Mouse (Mus musculus): ENCODE results near the gene Tnip1. TPM values are rescaled to one million over a fixed set of nuclear protein-coding genes. Genes with fewer than 3 reads are reported as not detected.

Tnip1 gene
- total and polyA plus RNA-seq, 3 experiments, result 8.1 to 19.7 TPM; not detected in 1

- Histone ChIP-seq H3K4me3 (ENCODE audit: control insufficient read depth in 1 of 2, insufficient read depth in 1 of 2, low read depth in 2 of 2, low read length in 2 of 2) (peak overlapping the region; percentile 89 to 98), H3K27me3 (ENCODE audit: control insufficient read depth in 1 of 2, insufficient read depth in 2 of 2, low read length in 2 of 2) (no peaks in the 10 kb centered on the region), H3K27ac (ENCODE audit: control insufficient read depth, low read depth, low read length) (peak overlapping the region; percentile 86), H3K9me3 (replicated peaks; ENCODE audit: insufficient read depth, low read length) (no peaks in the 10 kb centered on the region), H3K79me2 (ENCODE audit: control insufficient read depth, insufficient read depth, low read length, poor library complexity) (peaks cover 14% of the 10 kb centered on the region), H3K36me3 (ENCODE audit: control insufficient read depth in 1 of 2, insufficient read depth in 2 of 2, low read length in 2 of 2) (peaks cover 0 to 31% of the 10 kb centered on the region in 2 experiments; a peak in 2 of 4 replicates), H3K9ac (ENCODE audit: control insufficient read depth, low read depth, low read length, poor library complexity, severe bottlenecking) (peak overlapping the region; percentile 97), H3K4me1 (ENCODE audit: control insufficient read depth in 1 of 2, insufficient read depth in 2 of 2, low read length in 2 of 2) (peaks cover 18 to 54% of the 10 kb centered on the region in 2 experiments)
- DNase-seq (ENCODE audit: low read depth, low spot score), result peak; percentile 99
- 0 out of 2 replicates have a peak, but pooled peaks have one; percentile 11 for TF ChIP-seq MYB (IDR thresholded peaks at IDR 0.05; ENCODE audit: low read depth, low read length)
- peak; percentile 73; the same call in 1 of the 2 replicates for TF ChIP-seq HCFC1 (IDR thresholded peaks at IDR 0.05; ENCODE audit: low read depth, low read length)
- TF ChIP-seq ELF1 (IDR thresholded peaks at IDR 0.05; ENCODE audit: low read depth, low read length), result peak; percentile 93
- no peak for TF ChIP-seq MEF2A (IDR thresholded peaks at IDR 0.05; ENCODE audit: extremely low read depth, insufficient replicate concordance, low read depth, low read length, poor library complexity, severe bottlenecking)
- TF ChIP-seq EP300 (IDR thresholded peaks at IDR 0.05; ENCODE audit: low read depth in 1 of 2, low read length in 2 of 2), result peak in 1 of 2 experiments; percentile 31; a peak in 1 of 4 replicates
- TF ChIP-seq ZMIZ1 (IDR thresholded peaks at IDR 0.05; ENCODE audit: low read depth, low read length), result peak; percentile 77; the same call in 1 of the 2 replicates
- no peak for TF ChIP-seq UBTF (IDR thresholded peaks at IDR 0.05; ENCODE audit: borderline replicate concordance, insufficient read depth, low read depth, low read length)
- TF ChIP-seq NELFE (IDR thresholded peaks at IDR 0.05; ENCODE audit: low read depth, low read length), result peak; percentile 84
- TF ChIP-seq RCOR1 (IDR thresholded peaks at IDR 0.05; ENCODE audit: low read depth, low read length), result peak; percentile 37; the same call in 1 of the 2 replicates
- no peak for TF ChIP-seq MYC (IDR thresholded peaks at IDR 0.05; ENCODE audit: low read depth, low read length)
- TF ChIP-seq MAX (IDR thresholded peaks at IDR 0.05; ENCODE audit: low read length), result no peak
- TF ChIP-seq POLR2A (IDR thresholded peaks at IDR 0.05; ENCODE audit: control insufficient read depth in 1 of 2, insufficient read depth in 1 of 2, low read depth in 1 of 2, low read length in 2 of 2, poor library complexity in 1 of 2), result peak; percentile 70 to 80
- TF ChIP-seq USF1 (IDR thresholded peaks at IDR 0.05; ENCODE audit: low read depth, low read length), result peak; percentile 40; the same call in 1 of the 2 replicates
- TF ChIP-seq JUND (IDR thresholded peaks at IDR 0.05; ENCODE audit: low read depth, low read length), result no peak
- TF ChIP-seq CTCF (IDR thresholded peaks at IDR 0.05 in 2 of 3, conservative IDR thresholded peaks at IDR 0.05 in 1 of 3; ENCODE audit: control insufficient read depth in 1 of 3, insufficient read depth in 1 of 3, low read depth in 2 of 3, low read length in 3 of 3, poor library complexity in 1 of 3, severe bottlenecking in 1 of 3), result peak in 1 of 3 experiments; percentile 38; a peak in 2 of 6 replicates
- no peak for TF ChIP-seq MAFK (IDR thresholded peaks at IDR 0.05; ENCODE audit: borderline replicate concordance, low read depth, low read length)
- TF ChIP-seq SMC3 (IDR thresholded peaks at IDR 0.05; ENCODE audit: low read depth, low read length), result 0 out of 2 replicates have a peak, but pooled peaks have one; percentile 14
- 0 out of 2 replicates have a peak, but pooled peaks have one; percentile 40 for TF ChIP-seq POLR2AphosphoS2 (IDR thresholded peaks at IDR 0.05; ENCODE audit: low read length)
- TF ChIP-seq TCF12 (IDR thresholded peaks at IDR 0.05; ENCODE audit: low read depth, low read length), result 0 out of 2 replicates have a peak, but pooled peaks have one; percentile 57
- TF ChIP-seq NRF1 (IDR thresholded peaks at IDR 0.05; ENCODE audit: insufficient read depth, low read depth, low read length, poor library complexity, severe bottlenecking), result peak; percentile 97
- peak; percentile 84 for TF ChIP-seq SIN3A (IDR thresholded peaks at IDR 0.05; ENCODE audit: low read length)
Observed at GRCm38 (mm10) chr11:54955735-54956480, 6.8 kb downstream of the Tnip1 start.
